Mouse (Mus musculus): ENCODE results near the gene Mrpl54.
"Not testable (repeated sequence)": the region's sequence is repeated elsewhere in the genome, so short reads cannot be mapped to it uniquely, and the experiment has no call there.

DNA sequence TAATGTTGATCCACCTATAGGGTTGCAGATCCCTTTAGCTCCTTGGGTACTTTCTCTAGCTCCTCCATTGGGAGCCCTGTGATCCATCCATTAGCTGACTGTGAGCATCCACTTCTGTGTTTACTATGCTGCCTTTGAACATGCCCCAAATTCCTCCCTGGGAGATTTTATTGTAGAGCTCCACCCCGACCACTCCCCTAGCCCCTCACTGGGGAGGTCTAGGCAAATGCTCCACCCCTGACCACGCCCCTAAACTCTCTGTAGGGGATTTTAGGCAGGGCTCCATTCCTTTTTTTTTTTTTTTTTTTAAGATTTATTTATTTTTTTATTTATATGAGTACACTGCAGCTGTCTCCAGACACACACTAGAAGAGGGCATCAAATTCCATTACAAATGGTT lies 43.0 kb downstream of the Mrpl54 start:
- TF ChIP-seq CTCF (IDR thresholded peaks at IDR 0.05); POLR2A (IDR thresholded peaks at IDR 0.05; ENCODE audit: insufficient read depth, low read depth, low read length): not testable (repeated sequence)

Data from heart, adult 2 months (tissue).